Mouse (Mus musculus) G1E (cell line): ENCODE data around the gene Ksr1.

Experiments used
- CTCF ChIP-seq: IDR thresholded peaks from 2 replicates; pipeline ENCODE4 v1.5.1; 2012; ENCODE audit warnings: low read depth, low read length, inconsistent platforms, mixed read lengths
- GATA1 ChIP-seq: IDR thresholded peaks from 2 replicates; pipeline ENCODE4 v1.6.1; 2012; ENCODE audit warnings: borderline replicate concordance, low read length, inconsistent platforms, mixed read lengths
- POLR2AphosphoS5 ChIP-seq: IDR thresholded peaks from 2 replicates; pipeline ENCODE4 v1.6.1; 2012; ENCODE audit warnings: low read depth, low read length, inconsistent platforms; ENCODE audit not compliant: insufficient replicate concordance

DNA sequence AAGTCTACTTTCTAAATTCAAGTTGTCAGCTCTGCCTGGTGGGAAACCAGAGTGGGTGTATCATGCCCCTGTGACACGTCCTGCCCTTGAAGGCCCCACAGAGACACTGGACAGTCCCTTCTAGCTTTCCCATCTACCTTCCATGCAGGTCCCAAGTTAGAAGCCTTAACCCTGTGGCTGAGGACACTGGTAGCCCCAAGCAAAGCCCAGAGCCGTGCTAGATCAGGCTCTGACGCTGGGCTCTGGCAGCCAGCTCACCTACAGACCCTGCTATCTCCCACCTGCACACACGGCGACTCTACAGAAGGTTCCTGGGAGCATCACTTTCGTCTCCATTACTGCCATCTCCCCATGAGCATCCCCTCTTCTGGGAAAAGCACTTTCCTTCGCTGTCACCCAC is 162.7 kb downstream of the Ksr1 start:
- TF ChIP-seq CTCF (no peak), GATA1 (no peak), POLR2AphosphoS5 (no peak)
